Mouse (Mus musculus): ENCODE measurements around the gene Asna1.

Gene Asna1

GRCm38 (mm10) chr8:85025098-85025932 is at the start of gene Asna1:
Gene Asna1, minus strand, starts transcription at chr8:85025281.
- DNase-seq: peak; percentile 92

DNA sequence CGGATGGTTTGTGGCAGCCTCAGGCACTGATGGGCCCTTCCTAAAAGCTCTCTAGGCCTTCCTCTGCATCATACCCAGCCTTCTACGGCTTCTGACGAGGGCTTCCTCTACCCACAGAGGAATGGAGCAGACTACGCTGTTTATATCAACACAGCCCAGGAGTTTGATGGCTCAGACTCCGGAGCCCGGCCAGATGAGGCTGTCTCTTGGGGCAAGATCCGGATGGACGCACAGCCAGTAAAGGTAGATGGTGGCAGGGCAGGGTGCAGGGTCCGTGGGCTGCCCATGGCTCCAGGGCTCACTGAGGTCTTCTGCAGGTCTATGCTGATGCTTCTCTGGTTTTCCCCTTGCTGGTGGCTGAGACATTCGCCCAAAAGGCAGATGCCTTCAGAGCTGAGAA is 49.5 kb upstream of the Asna1 start:
- peak; percentile 23 for DNase-seq

GRCm38 (mm10) chr8:85074167-85074566 is 49.1 kb upstream of the Asna1 start:
- DNase-seq: peak; percentile 40

DNA sequence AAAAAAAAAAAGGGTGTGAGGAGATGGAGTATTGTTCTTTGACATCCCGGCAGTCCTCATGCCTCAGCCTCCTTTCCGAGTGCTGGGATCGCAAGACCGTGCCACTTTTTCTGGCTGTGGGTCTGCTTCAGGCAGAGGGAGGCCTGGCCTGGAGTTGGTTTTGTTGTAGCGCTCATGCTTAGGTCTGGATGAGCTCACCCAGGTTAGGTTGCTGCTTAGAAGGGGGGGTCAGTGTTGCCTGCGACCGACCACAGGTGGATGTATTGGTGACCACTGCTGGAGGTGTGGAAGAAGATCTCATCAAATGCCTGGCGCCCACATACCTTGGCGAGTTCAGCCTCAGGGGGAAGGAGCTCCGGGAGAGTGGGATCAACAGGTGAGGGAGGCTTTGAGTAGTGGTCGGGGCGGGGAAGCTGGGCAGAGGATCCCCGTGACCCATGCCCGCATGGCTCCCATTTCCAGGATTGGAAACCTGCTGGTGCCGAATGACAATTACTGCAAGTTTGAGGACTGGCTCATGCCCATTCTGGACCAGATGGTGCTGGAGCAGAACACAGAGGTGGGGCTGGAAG is 48.0 kb upstream of the Asna1 start:
- peak; percentile 49 for DNase-seq

DNA sequence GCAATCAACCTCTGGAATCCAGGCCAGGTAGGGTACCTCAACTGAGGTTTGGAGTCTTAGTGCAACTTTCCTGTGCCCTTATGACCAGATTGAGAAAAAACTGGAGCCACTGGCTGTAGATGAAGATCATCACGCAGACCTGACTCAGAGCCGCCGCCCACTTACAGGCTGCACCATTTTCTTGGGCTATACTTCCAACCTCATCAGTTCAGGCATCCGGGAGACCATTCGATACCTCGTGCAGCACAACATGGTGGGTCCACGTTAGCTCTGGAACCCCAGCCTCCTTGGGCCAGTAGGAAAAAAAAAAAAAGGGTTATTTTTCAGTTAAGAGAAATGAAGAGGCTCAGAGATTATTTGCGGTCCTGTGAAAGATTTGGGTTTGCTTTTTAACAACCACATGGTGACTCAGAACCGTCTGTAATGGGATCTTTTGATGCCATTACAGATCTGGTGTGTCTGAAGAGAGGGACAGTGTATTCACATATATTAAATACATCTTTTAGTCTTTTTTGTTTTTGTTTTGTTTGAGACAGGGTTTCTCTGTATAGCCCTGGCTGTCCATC is 47.4 kb upstream of the Asna1 start:
- no peak for DNase-seq

DNA sequence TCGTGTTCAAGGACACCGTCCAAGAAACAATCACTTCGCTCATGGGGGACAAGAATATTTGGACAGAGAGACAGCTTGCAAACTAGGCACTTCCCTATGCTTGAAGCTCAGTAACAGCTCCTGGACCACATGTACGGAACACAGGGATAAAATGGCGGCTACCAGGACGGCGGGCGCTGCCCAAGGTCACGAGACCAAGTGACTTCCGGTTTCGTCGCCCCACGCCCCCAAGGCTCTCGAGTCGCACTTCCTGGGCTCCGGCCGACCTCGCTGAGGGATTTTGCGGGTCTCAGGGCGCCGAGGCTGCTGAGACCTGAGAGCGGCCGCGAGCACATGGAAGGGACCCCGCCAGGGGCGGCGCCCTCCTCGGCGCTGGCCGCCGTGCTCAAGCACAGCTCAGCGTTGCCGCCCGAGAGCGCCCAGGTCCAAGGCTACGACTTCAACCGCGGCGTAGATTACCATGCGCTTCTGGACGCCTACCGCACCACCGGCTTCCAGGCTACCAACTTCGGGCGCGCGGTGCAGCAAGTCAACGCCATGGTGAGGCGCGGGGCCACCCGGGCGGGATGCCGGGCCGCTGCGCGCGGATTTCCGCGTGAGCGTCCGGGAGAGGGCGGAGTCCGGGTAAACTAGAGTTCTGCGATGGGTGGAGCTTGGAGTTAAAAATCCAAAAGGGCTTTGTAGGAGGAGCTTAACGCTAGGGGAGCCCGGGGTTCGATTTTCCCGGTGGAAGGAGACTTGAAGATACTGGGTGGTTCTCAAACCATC is 46.6 kb upstream of the Asna1 start, which contains the start of gene Dhps:
Gene Dhps (plus strand): TSS at position 244 of the 768 bp plus-strand sequence.
- DNase-seq: peak; percentile 90

DNA sequence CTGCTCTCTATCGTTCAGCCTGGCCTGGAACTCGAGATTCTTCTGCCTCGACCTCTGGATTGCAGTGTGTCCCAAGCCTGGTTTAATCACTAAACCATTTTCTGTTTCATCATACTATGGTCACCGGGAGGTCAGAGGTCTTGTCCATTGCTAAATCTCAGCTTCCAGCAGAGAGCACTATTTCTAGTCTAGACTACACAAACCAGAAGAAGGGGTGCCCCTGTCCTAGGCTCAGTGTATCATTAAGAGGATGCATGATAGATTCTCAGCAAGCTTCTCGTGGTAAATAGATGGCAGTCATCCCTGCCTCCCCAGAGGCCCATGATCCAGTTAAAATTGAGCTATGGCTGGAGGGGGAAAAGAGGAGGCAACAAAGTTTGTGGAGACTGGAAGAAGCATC is 46.0 kb upstream of the Asna1 start:
- no peak for DNase-seq

GRCm38 (mm10) chr8:85067982-85068381 is 42.9 kb upstream of the Asna1 start, which contains the start of gene Gm5741:
Gene Gm5741, minus strand, starts transcription at chr8:85067982.
- no peak for DNase-seq

GRCm38 (mm10) chr8:85067155-85067554 is 42.1 kb upstream of the Asna1 start:
- DNase-seq: no peak

GRCm38 (mm10) chr8:85065213-85065612 is 40.1 kb upstream of the Asna1 start:
- DNase-seq: no peak

DNA sequence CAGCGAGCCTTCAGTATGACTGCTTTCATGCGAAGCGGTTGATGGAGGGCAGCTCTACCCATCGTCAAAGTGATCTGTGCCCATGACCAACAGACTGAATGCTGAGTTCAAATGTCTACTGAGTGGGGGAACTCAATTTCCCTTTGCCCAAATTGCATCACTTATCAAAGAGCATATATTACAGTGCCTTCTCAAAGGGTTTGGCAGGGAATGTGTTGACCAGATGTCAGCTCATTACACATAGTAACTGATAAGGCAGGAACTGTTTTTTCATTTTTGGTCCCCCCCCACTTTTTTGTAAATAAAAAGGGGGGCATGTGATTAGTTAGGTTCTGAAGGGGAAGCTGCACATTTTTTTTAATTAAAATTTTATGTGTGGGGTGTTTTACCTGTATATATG is 37.5 kb upstream of the Asna1 start:
- DNase-seq: no peak

DNA sequence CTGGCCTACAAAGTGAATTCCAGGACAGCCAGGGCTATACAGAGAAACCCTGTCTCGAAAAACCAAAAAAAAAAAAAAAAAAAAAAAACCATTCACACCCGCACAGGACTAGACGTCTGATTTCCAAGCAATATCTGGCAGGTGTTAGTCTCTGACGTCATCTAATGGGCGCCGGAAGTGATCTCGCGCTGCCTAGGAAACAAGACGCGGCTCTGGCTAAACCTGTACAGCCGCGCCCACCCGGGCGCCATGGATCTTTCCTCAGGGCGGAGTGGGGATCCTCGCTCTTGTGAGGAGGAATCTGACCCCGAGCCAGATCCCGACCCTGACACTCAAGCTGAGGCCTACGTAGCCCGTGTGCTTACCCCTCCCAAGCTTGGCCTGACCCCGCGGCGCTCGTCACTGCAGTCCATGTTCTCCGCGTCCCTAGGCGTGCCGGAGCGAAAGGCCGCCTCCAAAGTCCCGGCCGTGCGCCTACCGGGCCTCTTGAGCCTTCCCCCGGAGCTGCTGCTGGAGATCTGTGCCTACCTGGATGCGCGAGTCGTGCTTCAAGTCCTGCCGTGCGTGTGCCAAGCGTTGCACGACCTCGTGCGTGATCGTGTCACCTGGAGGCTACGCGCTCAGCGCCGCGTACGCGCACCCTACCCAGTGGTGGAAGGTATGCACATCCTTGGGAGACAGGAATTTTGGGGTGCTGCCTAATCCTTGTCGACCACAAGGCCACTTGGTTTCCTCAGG is 35.0 kb upstream of the Asna1 start, which contains the start of gene Fbxw9:
Gene Fbxw9 (plus strand): TSS at position 177 of the 738 bp plus-strand sequence.
- peak; percentile 92 for DNase-seq

DNA sequence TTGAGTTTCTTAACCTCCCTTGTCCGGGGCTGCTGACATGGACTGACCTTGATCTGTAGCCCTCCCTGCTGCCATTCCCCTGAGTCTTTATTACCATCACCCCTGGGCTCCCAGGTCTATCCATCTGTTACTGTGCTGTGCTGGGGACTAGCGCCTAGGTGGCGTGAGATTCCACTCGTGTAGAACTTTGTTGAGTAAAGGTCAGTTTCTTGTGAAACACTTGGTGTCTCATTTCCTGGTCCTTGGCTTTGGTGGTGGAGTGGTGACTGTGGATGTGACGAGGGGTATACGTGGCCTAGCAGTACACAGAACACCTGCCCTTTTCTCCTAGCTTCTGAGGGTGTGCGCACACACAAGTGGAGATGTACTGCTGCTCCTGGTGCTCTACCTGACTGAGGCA is 32.3 kb upstream of the Asna1 start:
- DNase-seq: no peak

GRCm38 (mm10) chr8:85043619-85044018 is 18.5 kb upstream of the Asna1 start:
- DNase-seq: no peak

- peak; percentile 62 for DNase-seq
Measured at GRCm38 (mm10) chr8:85037681-85038531, 12.8 kb upstream of the Asna1 start.

DNA sequence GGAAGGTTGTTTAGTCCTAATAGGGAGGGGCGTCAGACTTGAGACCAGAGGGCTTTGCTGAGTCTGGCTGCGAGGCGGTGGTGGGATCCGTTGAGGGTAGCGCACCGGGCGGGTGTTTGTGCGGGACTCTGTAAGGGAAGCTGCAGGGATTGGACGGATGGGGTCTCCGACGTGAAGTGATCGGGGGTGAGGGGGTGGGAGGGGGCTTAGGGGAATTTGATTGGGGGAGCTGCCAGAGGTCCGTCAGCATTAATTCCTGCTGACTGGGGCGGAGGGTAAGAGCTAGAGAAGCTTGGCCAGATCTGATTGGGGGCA is 12.2 kb upstream of the Asna1 start:
- DNase-seq: no peak

DNA sequence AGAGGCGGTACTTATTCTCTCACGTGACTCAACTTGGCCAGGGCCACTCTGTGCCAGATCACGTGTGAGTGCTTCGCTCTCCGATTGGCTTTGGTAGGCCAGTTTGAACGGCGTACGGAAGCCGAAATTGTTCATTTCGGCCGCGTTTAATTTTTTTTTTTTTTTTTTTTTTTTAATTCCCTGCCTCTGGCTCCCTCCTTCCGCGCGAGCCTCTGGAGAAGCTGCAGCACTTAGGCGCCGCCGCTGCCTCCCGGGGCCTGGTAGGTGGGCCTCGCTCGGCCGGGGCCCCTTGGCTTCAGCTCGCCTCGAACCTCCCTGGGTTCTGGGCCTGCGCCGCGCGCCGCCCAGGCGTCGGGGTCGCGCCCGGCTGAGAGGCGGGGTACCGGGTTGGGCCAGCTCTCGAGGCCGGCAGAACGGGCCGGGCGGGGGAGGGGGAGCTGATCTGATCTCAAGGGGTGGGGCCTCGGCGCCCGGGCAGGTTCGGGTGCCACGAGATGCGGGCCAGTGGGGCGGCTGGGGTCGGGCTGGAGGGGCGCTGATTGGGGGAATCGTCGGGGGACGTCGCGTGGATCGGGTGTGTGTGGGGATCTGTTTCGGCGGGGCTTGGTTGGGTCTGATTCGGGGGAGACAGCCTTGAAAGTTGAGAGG is 11.8 kb upstream of the Asna1 start, which contains the start of gene Tnpo2:
Gene Tnpo2 (plus strand): TSS at position 198 of the 648 bp plus-strand sequence.
- DNase-seq: peak; percentile 95

DNA sequence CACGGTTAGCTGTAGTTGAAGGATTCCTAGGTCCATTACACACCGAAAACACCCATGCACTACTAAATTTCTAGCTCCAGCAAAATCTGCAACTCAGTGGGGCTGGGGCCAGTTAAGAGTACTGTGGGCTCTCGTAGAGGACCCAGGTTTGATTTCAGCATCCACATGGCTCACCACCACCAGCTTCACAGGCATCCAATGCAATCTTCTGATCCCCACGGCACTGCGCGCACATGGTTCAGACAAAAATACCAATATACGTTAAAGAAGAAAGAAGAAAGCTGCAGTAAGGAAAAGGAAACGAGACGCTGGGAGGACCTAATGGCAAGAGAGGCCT is 11.3 kb upstream of the Asna1 start:
- no peak for DNase-seq

DNA sequence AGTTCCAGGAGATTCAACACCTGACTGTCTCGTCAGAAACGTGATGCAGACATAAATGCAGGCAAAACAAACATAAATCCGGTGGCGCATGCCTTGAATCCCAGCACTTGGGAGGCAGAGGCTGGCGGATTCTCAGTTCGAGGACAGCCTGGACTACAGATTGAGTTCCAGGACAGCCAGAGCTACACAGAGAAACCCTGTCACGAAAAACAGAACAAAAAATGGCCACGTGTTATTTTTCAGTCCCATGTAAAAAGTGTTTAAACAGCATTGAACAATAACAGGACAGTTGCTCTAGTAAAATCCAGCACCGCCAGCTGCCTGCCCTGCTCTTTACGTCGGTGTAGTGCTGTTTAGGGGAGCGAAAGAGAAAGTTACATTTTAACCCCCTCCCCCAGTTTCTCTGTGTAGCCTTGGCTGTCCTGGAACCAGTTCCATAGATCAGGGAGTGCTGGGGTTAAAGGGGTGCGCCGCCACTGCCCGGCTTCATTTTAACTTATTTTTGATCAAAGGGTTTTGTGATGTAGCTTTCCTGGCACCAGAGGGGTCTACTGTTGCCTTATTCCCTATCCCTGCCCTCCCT is 10.7 kb upstream of the Asna1 start:
- peak; percentile 59 for DNase-seq

- DNase-seq: peak; percentile 61
Measured at GRCm38 (mm10) chr8:85035165-85035727, 10.2 kb upstream of the Asna1 start.

Measured in cerebellum, adult 9-10 months (tissue).